Mouse (Mus musculus): ENCODE measurements around the gene Rhd. TPM values are rescaled to one million over a fixed set of nuclear protein-coding genes. Genes with fewer than 3 reads are reported as not detected.
A peak's percentile ranks its signal among the peaks of the same experiment; 100 is the strongest.

The Rhd gene
- polyA plus RNA-seq, 1 experiment from 2014 or later: 5.4 TPM

DNA sequence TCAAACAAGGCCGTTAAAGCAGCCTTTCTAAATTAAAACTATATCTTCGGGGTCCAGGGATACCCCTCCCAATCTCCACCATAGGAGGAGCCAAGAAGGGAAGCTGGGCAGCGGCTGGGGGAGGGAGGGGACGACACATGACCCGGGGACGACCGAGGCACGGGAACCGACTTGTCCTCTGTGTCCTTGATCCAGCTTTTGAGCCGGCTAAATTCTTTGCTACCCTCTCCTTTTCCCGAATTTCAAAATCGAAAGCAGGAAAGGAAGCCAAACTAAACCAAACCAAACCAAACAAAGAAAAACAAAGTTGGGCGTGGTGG lies 58.5 kb downstream of the Rhd start:
- H3K4me3 ChIP-seq: peak overlapping the region; percentile 96
- peaks cover 26% of the 10 kb centered on the region for H3K4me1 ChIP-seq (replicated peaks)
- H3K9me3 ChIP-seq (replicated peaks): no peaks in the 10 kb centered on the region
- peak overlapping the region; percentile 90 for H3K27ac ChIP-seq
- peaks cover 28% of the 10 kb centered on the region for H3K36me3 ChIP-seq
- under 1% methylated on average over 13 of the region's 13 CpGs for WGBS
- H3K9ac ChIP-seq: peak overlapping the region; percentile 67
- H3K27me3 ChIP-seq: no peaks in the 10 kb centered on the region
- ATAC-seq (replicated peaks; ENCODE audit: insufficient number of reproducible peaks, insufficient read depth, low FRiP score, low read depth): peak; percentile 53; the same call in 1 of the 2 replicates
- H3K4me2 ChIP-seq: peak overlapping the region; percentile 80

DNA sequence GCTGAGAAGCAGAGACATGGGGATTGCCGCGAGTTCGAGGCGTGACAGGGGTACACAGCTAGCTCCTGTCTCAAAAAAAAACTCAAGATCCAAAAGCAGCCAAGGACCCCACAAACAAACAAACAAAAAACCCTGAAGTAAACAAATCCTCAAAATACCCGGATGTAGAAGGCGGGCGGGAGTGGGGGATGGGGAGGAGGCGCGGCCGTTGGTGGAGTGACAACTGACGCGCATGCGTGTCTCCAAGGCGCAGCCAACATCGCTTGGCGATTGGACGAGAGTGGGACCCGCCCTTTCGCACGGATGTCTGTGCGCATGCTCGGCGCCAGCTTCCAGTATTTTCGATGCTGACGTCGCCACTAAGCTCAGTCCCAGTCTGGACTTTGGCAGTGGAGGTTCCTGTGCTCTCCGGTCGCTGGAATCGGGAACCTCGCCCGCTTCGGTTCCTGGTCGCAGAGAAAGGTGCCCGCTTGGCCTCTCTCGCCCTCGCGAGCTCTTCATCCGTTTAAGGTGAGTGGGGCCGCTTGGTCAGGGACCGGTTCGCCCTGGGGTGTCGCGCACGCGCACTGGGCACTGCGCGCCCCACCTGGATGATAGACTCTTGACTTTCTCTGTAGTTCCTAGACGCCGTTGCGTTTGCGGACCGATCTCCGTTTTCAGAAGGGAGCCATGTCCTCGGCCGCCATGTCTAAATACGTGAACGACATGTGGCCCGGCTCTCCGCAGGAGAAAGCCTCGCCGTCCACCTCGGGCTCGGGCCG lies 59.1 kb downstream of the Rhd start, which contains the start of gene Rsrp1:
Gene Rsrp1 (plus strand): TSS at position 335 of the 761 bp plus-strand sequence.
- peak within 1 kb of the TSS; percentile 97 for H3K9ac ChIP-seq
- peak within 1 kb of the TSS; percentile 96 for H3K27ac ChIP-seq
- no peaks in the 10 kb centered on the region for H3K9me3 ChIP-seq (replicated peaks)
- H3K4me1 ChIP-seq (replicated peaks): peaks cover 26% of the 10 kb centered on the region
- peaks cover 34% of the 10 kb centered on the region for H3K36me3 ChIP-seq
- H3K27me3 ChIP-seq: no peaks in the 10 kb centered on the region
- H3K4me3 ChIP-seq: peak within 1 kb of the TSS; percentile 96
- peak within 1 kb of the TSS; percentile 80 for H3K4me2 ChIP-seq
- WGBS: under 1% methylated on average over 64 of the region's 64 CpGs
- peak; percentile 92 for ATAC-seq (replicated peaks; ENCODE audit: insufficient number of reproducible peaks, insufficient read depth, low FRiP score, low read depth)

DNA sequence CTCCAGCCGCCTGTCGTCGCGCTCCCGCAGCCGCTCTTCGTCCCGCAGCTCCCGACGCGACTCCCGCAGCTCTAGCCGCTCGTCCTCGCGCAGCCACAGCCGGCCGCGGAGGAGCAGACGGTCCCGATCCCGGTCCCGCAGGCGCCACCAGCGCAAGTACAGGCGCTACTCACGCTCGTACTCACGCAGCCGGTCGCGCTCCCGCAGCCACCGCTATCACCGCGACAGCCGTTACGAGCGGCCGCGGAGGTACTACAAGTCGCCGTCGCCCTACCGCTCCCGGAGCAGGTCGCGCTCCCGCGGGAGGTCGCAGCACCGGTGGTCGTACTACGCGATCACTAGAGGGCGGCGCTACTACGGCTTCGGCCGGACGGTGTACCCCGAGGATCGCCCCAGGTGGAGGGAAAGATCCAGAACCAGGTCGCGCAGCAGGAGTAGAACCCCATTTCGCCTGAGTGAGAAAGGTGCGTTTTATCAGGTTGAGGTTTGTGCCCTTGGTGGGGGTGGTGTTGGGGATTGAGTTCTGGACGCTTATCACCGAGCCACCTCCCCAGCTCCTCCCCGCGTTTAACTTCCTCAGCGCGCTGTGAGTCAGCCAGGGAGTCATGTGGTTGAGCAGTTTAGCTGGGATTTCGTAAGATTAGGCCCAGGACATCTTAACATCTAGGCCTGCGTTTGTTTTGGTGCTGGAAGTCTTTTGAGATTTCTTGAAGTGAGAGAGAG lies 59.8 kb downstream of the Rhd start:
- H3K4me1 ChIP-seq (replicated peaks): peaks cover 22% of the 10 kb centered on the region
- peaks cover 35% of the 10 kb centered on the region for H3K36me3 ChIP-seq

DNA sequence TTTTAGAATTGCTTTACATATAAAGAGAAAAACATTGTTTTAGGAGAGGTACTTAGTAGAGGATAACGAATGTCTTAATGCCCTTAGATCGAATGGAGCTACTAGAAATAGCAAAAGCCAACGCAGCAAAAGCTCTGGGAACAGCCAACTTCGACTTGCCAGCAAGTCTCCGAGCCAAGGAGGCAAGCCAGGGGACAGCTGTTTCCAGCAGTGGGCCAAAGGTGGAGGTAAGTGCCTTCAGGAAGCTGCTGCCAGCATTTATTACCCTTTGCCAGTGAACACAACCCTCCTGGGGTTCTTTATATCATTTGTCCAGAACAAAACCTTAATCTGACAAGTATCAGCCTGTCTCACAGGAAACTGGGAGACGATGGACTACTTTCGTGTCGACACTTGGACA lies 60.9 kb downstream of the Rhd start:
- no peak for ATAC-seq (replicated peaks; ENCODE audit: insufficient number of reproducible peaks, insufficient read depth, low FRiP score, low read depth)
- Histone ChIP-seq H3K27me3 (no peaks in the 10 kb centered on the region), H3K36me3 (peaks cover 35% of the 10 kb centered on the region), H3K4me2 (peak overlapping the region; percentile 80), H3K9ac (peak overlapping the region; percentile 49; the same call in 1 of the 2 replicates), H3K4me3 (peak overlapping the region; percentile 96), H3K4me1 (replicated peaks) (peaks cover 28% of the 10 kb centered on the region), H3K27ac (no peak overlapping the region), H3K9me3 (replicated peaks) (no peaks in the 10 kb centered on the region)
- 51% methylated on average over 8 of the region's 8 CpGs for WGBS

More for the DNA sequence above, 59.8 kb downstream of the Rhd start:
- WGBS: under 1% methylated on average over 75 of the region's 75 CpGs
- ATAC-seq (replicated peaks; ENCODE audit: insufficient number of reproducible peaks, insufficient read depth, low FRiP score, low read depth): peak; percentile 24
- H3K27ac ChIP-seq: peak overlapping the region; percentile 96
- no peaks in the 10 kb centered on the region for H3K27me3 ChIP-seq
- H3K9ac ChIP-seq: peak overlapping the region; percentile 97
- peak overlapping the region; percentile 80 for H3K4me2 ChIP-seq
- no peaks in the 10 kb centered on the region for H3K9me3 ChIP-seq (replicated peaks)
- H3K4me3 ChIP-seq: peak overlapping the region; percentile 96

DNA sequence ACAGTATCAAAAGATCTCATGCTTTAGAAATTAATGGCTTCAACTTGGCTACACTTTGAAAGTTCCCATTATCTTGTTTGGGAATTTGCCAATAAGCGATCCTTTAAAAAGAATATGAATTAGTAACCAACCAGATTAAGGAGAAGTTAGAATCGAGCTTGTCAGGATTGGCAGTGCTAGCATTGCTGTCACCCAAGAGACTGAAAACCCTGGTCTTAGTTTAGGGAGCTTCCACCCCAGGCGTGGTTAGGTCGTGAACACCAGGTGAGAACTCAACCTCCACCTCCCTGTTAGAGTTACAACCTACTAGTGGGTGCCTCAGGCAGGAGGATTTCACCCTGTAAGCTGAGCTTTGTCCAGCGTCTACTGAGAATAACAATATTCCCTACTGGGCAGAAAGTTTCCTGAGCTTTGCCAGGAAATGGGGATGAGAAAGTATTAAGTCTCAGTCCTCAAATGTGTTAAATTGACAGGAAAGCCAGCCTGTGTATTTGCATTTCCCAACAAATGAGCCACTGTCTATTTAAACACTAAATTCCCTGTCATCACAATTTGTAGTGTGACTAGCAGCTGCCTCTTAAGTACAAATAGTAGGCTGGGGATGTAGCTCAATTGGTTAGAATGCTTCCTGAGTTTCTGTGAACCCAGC lies 63.6 kb downstream of the Rhd start:
- no peaks in the 10 kb centered on the region for H3K9me3 ChIP-seq (replicated peaks)
- H3K27ac ChIP-seq: no peak overlapping the region
- no peak overlapping the region for H3K4me3 ChIP-seq
- 62% methylated on average over 5 of the region's 5 CpGs for WGBS
- no peak overlapping the region for H3K4me2 ChIP-seq
- peaks cover 35% of the 10 kb centered on the region for H3K36me3 ChIP-seq
- no peak for ATAC-seq (replicated peaks; ENCODE audit: insufficient number of reproducible peaks, insufficient read depth, low FRiP score, low read depth)
- H3K27me3 ChIP-seq: no peaks in the 10 kb centered on the region
- no peak overlapping the region for H3K9ac ChIP-seq
- H3K4me1 ChIP-seq (replicated peaks): peaks cover 32% of the 10 kb centered on the region

DNA sequence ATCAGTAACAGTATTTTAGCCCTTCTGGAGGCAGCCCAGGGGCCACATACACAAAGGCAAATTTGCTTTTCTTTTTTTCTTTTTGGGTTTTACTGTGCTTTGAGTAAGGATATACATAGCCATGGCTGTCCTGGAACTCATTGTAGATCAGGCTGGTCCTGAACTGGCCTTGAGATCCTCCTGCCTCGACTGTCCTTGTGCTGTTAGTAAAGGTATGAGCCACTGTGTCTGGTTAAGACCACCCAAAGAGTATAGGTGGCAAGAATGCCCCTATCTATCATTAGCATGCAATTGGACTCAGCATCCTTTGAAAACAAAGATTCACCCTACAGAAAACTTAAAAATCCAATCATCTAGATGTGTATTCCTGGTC lies 64.1 kb downstream of the Rhd start:
- ATAC-seq (replicated peaks; ENCODE audit: insufficient number of reproducible peaks, insufficient read depth, low FRiP score, low read depth): no peak
- H3K9me3 ChIP-seq (replicated peaks): no peaks in the 10 kb centered on the region
- H3K4me3 ChIP-seq: no peak overlapping the region
- peaks cover 32% of the 10 kb centered on the region for H3K4me1 ChIP-seq (replicated peaks)
- no peaks in the 10 kb centered on the region for H3K27me3 ChIP-seq
- H3K36me3 ChIP-seq: peaks cover 35% of the 10 kb centered on the region
- H3K4me2 ChIP-seq: no peak overlapping the region
- H3K9ac ChIP-seq: no peak overlapping the region
- H3K27ac ChIP-seq: no peak overlapping the region
- WGBS: 73% methylated on average over 1 of the region's 1 CpGs

DNA sequence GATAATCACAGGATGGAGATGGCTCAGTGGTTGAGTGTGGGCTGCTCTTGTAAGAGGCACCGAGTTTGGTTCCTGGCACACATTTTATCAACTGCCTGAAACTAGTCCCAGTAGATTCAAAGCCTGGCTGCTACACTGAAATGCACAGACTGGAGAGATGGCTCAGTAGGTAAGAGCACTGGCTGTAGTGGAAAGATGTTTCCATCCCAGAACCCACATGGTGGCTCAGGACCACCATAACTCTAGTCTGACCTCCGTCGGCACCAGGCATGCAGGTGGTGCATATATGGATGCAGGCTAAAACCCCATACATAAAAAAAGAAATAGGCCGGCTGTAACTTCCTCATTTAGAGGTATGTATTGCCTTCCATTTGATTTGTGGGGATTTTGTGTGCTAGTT lies 65.2 kb downstream of the Rhd start:
- ATAC-seq (replicated peaks; ENCODE audit: insufficient number of reproducible peaks, insufficient read depth, low FRiP score, low read depth): no peak
- peak overlapping the region; percentile 5; the same call in 1 of the 2 replicates for H3K27ac ChIP-seq
- no peaks in the 10 kb centered on the region for H3K9me3 ChIP-seq (replicated peaks)
- H3K36me3 ChIP-seq: peaks cover 44% of the 10 kb centered on the region
- H3K4me3 ChIP-seq: no peak overlapping the region
- no peak overlapping the region for H3K9ac ChIP-seq
- no peak overlapping the region for H3K4me2 ChIP-seq
- H3K27me3 ChIP-seq: no peaks in the 10 kb centered on the region
- peaks cover 32% of the 10 kb centered on the region for H3K4me1 ChIP-seq (replicated peaks)
- WGBS: 73% methylated on average over 4 of the region's 4 CpGs

DNA sequence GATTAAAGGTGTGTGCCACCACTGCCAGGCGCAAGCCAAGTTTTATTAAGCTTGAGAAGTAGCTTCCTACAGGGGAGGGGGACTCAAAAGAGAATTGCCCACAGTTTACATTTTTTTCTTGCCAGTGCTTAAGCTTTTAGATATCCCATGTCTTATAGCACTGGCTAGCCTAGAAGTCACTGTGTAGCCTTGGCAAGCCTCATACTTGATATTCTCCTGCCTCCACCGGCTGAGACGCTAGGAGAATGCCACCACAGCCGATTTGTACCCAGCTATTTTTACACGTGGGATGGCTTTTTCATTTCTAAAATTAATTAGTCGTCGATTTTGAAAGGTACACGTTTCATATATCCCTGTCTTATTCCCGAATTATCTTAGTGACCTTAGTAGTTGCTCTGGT lies 65.9 kb downstream of the Rhd start:
- H3K9me3 ChIP-seq (replicated peaks): no peaks in the 10 kb centered on the region
- peak overlapping the region; percentile 71 for H3K4me2 ChIP-seq
- H3K4me3 ChIP-seq: peak overlapping the region; percentile 96
- H3K4me1 ChIP-seq (replicated peaks): peaks cover 30% of the 10 kb centered on the region
- peak overlapping the region; percentile 83 for H3K27ac ChIP-seq
- peak overlapping the region; percentile 51; the same call in 1 of the 2 replicates for H3K9ac ChIP-seq
- H3K27me3 ChIP-seq: no peaks in the 10 kb centered on the region
- peaks cover 49% of the 10 kb centered on the region for H3K36me3 ChIP-seq
- no peak for ATAC-seq (replicated peaks; ENCODE audit: insufficient number of reproducible peaks, insufficient read depth, low FRiP score, low read depth)
- 20% methylated on average over 9 of the region's 9 CpGs for WGBS

DNA sequence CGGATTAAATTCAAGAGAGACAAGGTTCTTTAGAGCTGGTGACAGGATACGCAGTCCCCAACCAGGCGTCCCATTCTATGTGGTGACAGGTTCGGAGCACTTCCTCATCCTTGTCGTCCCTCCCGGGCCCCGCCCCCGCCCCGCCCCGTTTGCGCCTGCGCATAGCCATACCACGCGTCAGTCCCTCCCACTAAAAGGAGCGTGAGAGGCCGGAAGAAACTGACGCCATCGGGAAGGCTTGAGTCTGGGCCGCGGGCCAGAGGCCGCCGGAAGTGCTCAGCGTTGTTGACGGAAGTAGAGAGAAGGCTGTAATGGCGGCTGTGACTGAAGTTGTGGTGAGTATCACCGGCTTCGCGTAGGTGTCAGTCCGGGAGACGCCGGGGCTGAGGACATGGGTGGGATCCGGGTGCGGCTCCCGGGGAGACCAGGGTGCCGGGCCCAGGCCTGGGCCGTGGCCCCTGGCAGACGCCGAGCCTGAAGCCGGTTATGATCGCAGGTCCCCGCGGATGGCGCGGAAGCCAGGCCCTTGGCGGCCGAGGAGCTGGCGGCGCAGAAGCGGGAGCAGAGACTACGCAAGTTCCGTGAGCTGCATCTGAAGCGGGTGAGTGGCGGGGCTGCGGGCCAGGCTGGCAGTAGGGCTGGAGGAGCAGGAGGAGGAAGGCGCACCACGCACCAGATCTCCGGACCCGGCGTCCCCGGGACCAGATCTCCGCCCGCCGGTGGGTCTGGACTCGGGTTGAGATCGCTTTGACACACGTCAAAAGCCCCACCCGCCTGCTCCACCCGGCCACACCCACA lies 66.5 kb downstream of the Rhd start, which contains the start of gene Syf2:
Gene Syf2 (plus strand): TSS at position 215 of the 798 bp plus-strand sequence.
- no peaks in the 10 kb centered on the region for H3K9me3 ChIP-seq (replicated peaks)
- H3K4me3 ChIP-seq: peak within 1 kb of the TSS; percentile 96
- peak within 1 kb of the TSS; percentile 89 for H3K4me2 ChIP-seq
- 0% methylated on average over 67 of the region's 68 CpGs for WGBS
- peak; percentile 93 for ATAC-seq (replicated peaks; ENCODE audit: insufficient number of reproducible peaks, insufficient read depth, low FRiP score, low read depth)
- H3K4me1 ChIP-seq (replicated peaks): peaks cover 23% of the 10 kb centered on the region
- H3K36me3 ChIP-seq: peaks cover 49% of the 10 kb centered on the region
- H3K9ac ChIP-seq: peak within 1 kb of the TSS; percentile 84
- H3K27ac ChIP-seq: peak within 1 kb of the TSS; percentile 83
- H3K27me3 ChIP-seq: no peaks in the 10 kb centered on the region

DNA sequence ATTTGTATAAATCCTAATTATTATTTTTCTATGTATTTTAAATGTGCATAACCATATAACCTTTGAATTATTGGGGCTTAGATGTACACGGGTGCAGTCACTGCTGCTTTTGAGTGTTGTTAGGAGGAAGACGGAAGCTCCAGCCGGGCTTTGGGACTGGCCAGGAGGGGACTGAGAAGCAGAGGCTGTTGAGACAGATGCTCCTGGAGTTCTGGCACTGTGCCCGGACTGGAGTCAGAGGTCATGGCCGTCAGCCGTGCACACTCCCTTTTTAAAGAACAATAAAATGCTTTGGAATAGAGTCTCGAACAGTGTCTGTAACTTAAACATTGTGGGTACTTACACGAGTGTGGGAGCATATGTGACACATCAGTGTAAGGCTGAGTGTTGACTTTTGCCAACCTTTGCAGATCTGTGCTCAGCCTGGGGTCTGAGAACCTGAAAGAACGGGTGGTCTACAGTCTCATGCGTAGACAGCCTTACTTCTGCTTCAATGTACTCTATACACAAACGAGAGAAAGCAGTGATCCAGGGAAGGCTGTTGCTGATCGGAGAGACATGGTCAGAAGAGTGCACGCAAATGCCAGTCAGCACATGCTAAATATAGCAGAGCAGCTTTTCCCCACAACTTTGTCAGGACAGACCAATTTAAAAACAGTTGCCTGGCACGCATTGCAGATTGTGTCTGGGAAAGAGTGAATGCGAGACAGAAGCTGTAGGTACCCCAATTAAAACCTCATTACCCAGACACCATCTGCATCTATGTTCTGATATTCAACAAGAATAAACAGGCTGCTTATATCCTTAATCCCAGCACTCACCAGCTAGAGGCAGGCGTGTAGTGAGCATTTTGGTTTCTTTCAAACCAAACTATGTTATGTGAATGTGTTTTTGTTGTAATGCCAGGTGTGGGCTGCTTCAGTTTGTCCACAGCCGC lies 73.2 kb downstream of the Rhd start:
- H3K4me3 ChIP-seq: 0 out of 2 replicates have a peak overlapping the region, but pooled peaks have one; percentile 17
- H3K27me3 ChIP-seq: peaks cover 4% of the 10 kb centered on the region; the same call in 1 of the 2 replicates
- peak overlapping the region; percentile 56 for H3K4me2 ChIP-seq

More for the DNA sequence above, 73.2 kb downstream of the Rhd start:
- ATAC-seq (replicated peaks; ENCODE audit: insufficient number of reproducible peaks, insufficient read depth, low FRiP score, low read depth): peak; percentile 71
- no peaks in the 10 kb centered on the region for H3K9me3 ChIP-seq (replicated peaks)
- 33% methylated on average over 17 of the region's 17 CpGs for WGBS
- peak overlapping the region; percentile 95 for H3K27ac ChIP-seq
- peaks cover 36% of the 10 kb centered on the region for H3K36me3 ChIP-seq
- peaks cover 23% of the 10 kb centered on the region for H3K4me1 ChIP-seq (replicated peaks)
- H3K9ac ChIP-seq: peak overlapping the region; percentile 17
